Mouse (Mus musculus) layer of hippocampus, adult 9-10 months (tissue): ENCODE data around the gene Ptch2.
A peak's percentile ranks its signal among the peaks of the same experiment; 100 is the strongest.

Source experiments
- DNase-seq: peaks from one replicate; pipeline ENCODE4 v3.0.0; 2022; ENCODE audit warnings: low spot score

Gene Ptch2

GRCm38 (mm10) chr4:117127991-117128686, 32.3 kb downstream of the Ptch2 start:
- no peak for DNase-seq

- no peak for DNase-seq
Measured at GRCm38 (mm10) chr4:117130790-117131189, 34.9 kb downstream of the Ptch2 start.

GRCm38 (mm10) chr4:117131198-117131597, 35.3 kb downstream of the Ptch2 start:
- no peak for DNase-seq

GRCm38 (mm10) chr4:117131890-117132793, 36.3 kb downstream of the Ptch2 start:
- no peak for DNase-seq

- DNase-seq: no peak
Measured at GRCm38 (mm10) chr4:117132794-117133143, 36.9 kb downstream of the Ptch2 start.

- no peak for DNase-seq
Measured at GRCm38 (mm10) chr4:117133366-117133796, 37.5 kb downstream of the Ptch2 start.

GRCm38 (mm10) chr4:117133817-117134600, 38.1 kb downstream of the Ptch2 start, which contains the start of gene Plk3:
Gene Plk3 (minus strand): TSS chr4:117133963.
- DNase-seq: peak; percentile 97

- no peak for DNase-seq
Measured at GRCm38 (mm10) chr4:117134601-117134995, 38.7 kb downstream of the Ptch2 start.

GRCm38 (mm10) chr4:117136034-117136433, 40.2 kb downstream of the Ptch2 start:
- no peak for DNase-seq

GRCm38 (mm10) chr4:117138295-117139216, 42.7 kb downstream of the Ptch2 start:
- no peak for DNase-seq

GRCm38 (mm10) chr4:117139217-117139612, 43.3 kb downstream of the Ptch2 start:
- DNase-seq: no peak

- no peak for DNase-seq
Measured at GRCm38 (mm10) chr4:117140613-117141012, 44.7 kb downstream of the Ptch2 start.

GRCm38 (mm10) chr4:117143023-117143422, 47.1 kb downstream of the Ptch2 start:
- no peak for DNase-seq

- DNase-seq: no peak
Measured at GRCm38 (mm10) chr4:117145248-117145647, 49.4 kb downstream of the Ptch2 start.

GRCm38 (mm10) chr4:117146176-117146575, 50.3 kb downstream of the Ptch2 start:
- DNase-seq: no peak

- DNase-seq: no peak
Measured at GRCm38 (mm10) chr4:117148047-117148713, 52.3 kb downstream of the Ptch2 start.

GRCm38 (mm10) chr4:117148815-117149214, 52.9 kb downstream of the Ptch2 start:
- no peak for DNase-seq

- DNase-seq: no peak
Measured at GRCm38 (mm10) chr4:117149291-117150211, 53.7 kb downstream of the Ptch2 start.

GRCm38 (mm10) chr4:117150212-117150733, 54.4 kb downstream of the Ptch2 start:
- DNase-seq: no peak
